16 mouse cellular contexts compared by ENCODE assay signal in genomic region chr8:70467907-70468306, GRCm38 (mm10). TPM values are rescaled to one million over a fixed set of nuclear protein-coding genes. Genes with fewer than 3 reads are reported as not detected.
"Had no signal": no experiment of that assay in that cellular context is flagged by ENCODE, and none has a peak within 500 bp of the region (broad histone marks: within the 10 kb centered on the region; RNA-seq: fewer than 3 reads in every experiment).

No protein-coding gene starts in this region.

- H3K9ac ChIP-seq: intestine, embryonic 15.5 days; liver, embryonic 12.5 days; lung, embryonic 15.5 days; midbrain, embryonic 15.5 days; neural tube, embryonic 13.5 days had no signal

- H3K4me3 ChIP-seq: intestine, embryonic 15.5 days; left cerebral cortex, adult 2 months; liver, embryonic 12.5 days; lung, embryonic 15.5 days; midbrain, embryonic 15.5 days; neural tube, embryonic 13.5 days had no signal

- H3K36me3 ChIP-seq: intestine, embryonic 15.5 days; midbrain, embryonic 15.5 days had no signal

- H3K27me3 ChIP-seq: intestine, embryonic 15.5 days; liver, embryonic 12.5 days; lung, embryonic 15.5 days; midbrain, embryonic 15.5 days; neural tube, embryonic 13.5 days had no signal

- H3K9me3 ChIP-seq: intestine, embryonic 15.5 days; liver, embryonic 12.5 days; lung, embryonic 15.5 days; midbrain, embryonic 15.5 days; neural tube, embryonic 13.5 days had no signal

- H3K4me2 ChIP-seq: intestine, embryonic 15.5 days; liver, embryonic 12.5 days; lung, embryonic 15.5 days; midbrain, embryonic 15.5 days; neural tube, embryonic 13.5 days had no signal

- DNase-seq: kidney, postnatal 4 days; lung, postnatal 36 days; retina, postnatal 1 day; right cerebral cortex, postnatal 4 days; spleen, adult 18-20 months; thymus, adult 18-20 months; thymus, postnatal 25 days had no signal

- H3K27ac ChIP-seq: intestine, embryonic 15.5 days; left cerebral cortex, adult 2 months; liver, embryonic 12.5 days; lung, embryonic 15.5 days; midbrain, embryonic 15.5 days; neural tube, embryonic 13.5 days had no signal

- ATAC-seq: midbrain, embryonic 15.5 days had no signal

RNA-seq across cellular contexts. Expression of gene Tmem59l, which starts 19.3 kb away (rescaled TPM):
- total RNA-seq: megakaryocyte progenitor cell, adult 5-6 weeks; monocyte, adult 5-6 weeks had no signal
- polyA plus RNA-seq: liver, embryonic 16.5 days had no signal

RNA-seq across cellular contexts. Expression of gene Crlf1, which starts 25.1 kb away (rescaled TPM):
- total RNA-seq: megakaryocyte progenitor cell, adult 5-6 weeks; monocyte, adult 5-6 weeks had no signal
